In genomic region chr9:65190306-65190705, GRCm38 (mm10) we compare ENCODE assay signal across 14 mouse cellular contexts. TPM values are rescaled to one million over a fixed set of nuclear protein-coding genes. Genes with fewer than 3 reads are reported as not detected.
"Had no signal": no experiment of that assay in that cellular context is flagged by ENCODE, and none has a peak within 500 bp of the region (broad histone marks: within the 10 kb centered on the region; RNA-seq: fewer than 3 reads in every experiment).

No protein-coding gene starts in this region.

- H3K9me3 ChIP-seq: liver, embryonic 15.5 days had no signal

- H3K4me2 ChIP-seq: liver, embryonic 11.5 days; liver, embryonic 15.5 days had no signal

- H3K36me3 ChIP-seq: liver, embryonic 15.5 days had no signal

- ATAC-seq: intestine, postnatal 0 days; lung, postnatal 0 days had no signal

- H3K4me3 ChIP-seq: liver, embryonic 15.5 days had no signal

- DNase-seq: kidney, adult 8-10 months; kidney, postnatal 36 days; layer of hippocampus, adult 9-11 months; layer of hippocampus, postnatal 36 days; lung, adult 2 months; lung, postnatal 36 days had no signal

- H3K27ac ChIP-seq: kidney, postnatal 0 days; liver, embryonic 15.5 days; stomach, postnatal 0 days had no signal

- H3K27me3 ChIP-seq: liver, embryonic 15.5 days had no signal

- H3K9ac ChIP-seq: liver, embryonic 15.5 days had no signal

RNA-seq across cellular contexts. Expression of gene Igdcc3, which starts 49.3 kb away (rescaled TPM):
- total RNA-seq: megakaryocyte progenitor cell, adult 5-6 weeks; monocyte, adult 5-6 weeks had no signal
